Mouse (Mus musculus): ENCODE data around the gene Kcnk4. TPM values are rescaled to one million over a fixed set of nuclear protein-coding genes. Genes with fewer than 3 reads are reported as not detected.

The Kcnk4 gene
- total and polyA plus RNA-seq, 2 experiments = 0.05 TPM; not detected in 1

DNA sequence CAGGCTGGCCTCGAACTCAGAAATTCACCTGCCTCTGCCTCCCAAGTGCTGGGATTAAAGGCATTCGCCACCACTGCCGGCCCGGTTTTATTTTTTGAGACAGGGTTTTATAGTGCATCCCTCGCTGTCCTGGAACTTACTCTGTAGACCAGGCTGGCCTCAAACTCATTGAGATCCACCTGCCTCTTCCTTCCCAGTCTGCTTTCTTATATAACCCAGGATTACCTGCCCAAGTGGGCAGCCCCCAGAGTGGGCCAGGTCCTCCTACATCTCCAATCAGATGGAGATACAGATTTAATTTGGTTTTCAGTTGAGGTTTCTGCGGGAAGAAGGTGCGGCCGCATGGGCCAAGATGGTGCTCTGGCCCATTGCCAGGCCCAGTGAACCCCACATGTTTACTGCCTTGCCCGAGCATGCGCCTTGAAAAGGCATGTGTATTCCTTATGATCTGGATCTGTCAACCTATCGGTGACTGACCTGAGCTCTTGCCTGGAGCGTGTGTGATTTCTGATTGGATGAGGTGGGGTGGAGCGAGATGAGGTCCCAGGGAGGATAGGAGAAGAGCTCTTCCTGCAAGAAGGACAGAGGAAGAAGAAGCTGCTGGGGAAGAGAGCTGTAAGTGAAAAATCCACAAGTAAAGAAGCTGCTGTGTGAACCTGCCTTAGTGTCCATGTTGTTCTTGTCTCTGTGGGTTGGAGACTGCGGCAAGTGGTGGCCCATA, 40.4 kb downstream of the Kcnk4 start:
- Histone ChIP-seq H3K79me2 (ENCODE audit: control insufficient read depth, insufficient read depth, low read length) (no peaks in the 10 kb centered on the region), H3K27ac (replicated peaks; ENCODE audit: insufficient read depth, low read depth, low read length) (no peak overlapping the region), H3K9ac (ENCODE audit: low read depth, low read length) (no peak overlapping the region), H3K36me3 (ENCODE audit: control insufficient read depth, insufficient read depth, low read length) (no peaks in the 10 kb centered on the region), H3K4me1 (ENCODE audit: control insufficient read depth, insufficient read depth, low read length) (no peaks in the 10 kb centered on the region), H3K27me3 (ENCODE audit: control insufficient read depth, insufficient read depth, low read length) (no peaks in the 10 kb centered on the region), H3K4me3 (ENCODE audit: insufficient read depth, low read depth, low read length) (no peak overlapping the region)
- no peak for DNase-seq (ENCODE audit: extremely low read depth, low read depth, low spot score)
- WGBS = 95% methylated on average over 14 of the region's 14 CpGs
- TF ChIP-seq POLR2A (IDR thresholded peaks at IDR 0.05; ENCODE audit: extremely low read depth, insufficient read depth, low read length) (no peak), CTCF (IDR thresholded peaks at IDR 0.05; ENCODE audit: low read depth, low read length) (no peak)

DNA sequence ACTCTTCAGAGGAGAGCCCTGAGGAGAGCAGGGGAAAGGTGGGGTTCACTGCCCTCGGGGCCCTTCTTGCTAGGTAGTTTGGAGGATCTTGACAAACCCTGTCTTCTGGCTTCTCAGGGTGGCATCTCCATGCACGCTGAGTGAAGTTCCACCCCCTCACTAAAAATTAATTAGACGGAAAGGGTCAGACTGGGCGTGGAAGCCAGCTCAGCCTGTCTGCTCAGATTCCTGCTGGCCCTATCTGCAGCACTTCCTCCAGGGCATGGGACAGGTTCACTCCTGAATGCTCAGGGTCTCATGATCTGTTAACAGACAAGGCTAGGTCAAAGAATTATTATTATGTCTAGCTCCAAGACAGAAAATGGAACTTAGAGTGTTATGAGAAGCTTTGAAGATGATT, 41.8 kb downstream of the Kcnk4 start:
- H3K79me2 ChIP-seq (ENCODE audit: control insufficient read depth, insufficient read depth, low read length) = no peaks in the 10 kb centered on the region
- H3K27me3 ChIP-seq (ENCODE audit: control insufficient read depth, insufficient read depth, low read length) = no peaks in the 10 kb centered on the region
- 72% methylated on average over 4 of the region's 4 CpGs for WGBS
- TF ChIP-seq CTCF (IDR thresholded peaks at IDR 0.05; ENCODE audit: low read depth, low read length) (no peak), POLR2A (IDR thresholded peaks at IDR 0.05; ENCODE audit: extremely low read depth, insufficient read depth, low read length) (no peak)
- H3K4me1 ChIP-seq (ENCODE audit: control insufficient read depth, insufficient read depth, low read length) = no peaks in the 10 kb centered on the region
- DNase-seq (ENCODE audit: extremely low read depth, low read depth, low spot score) = no peak
- no peak overlapping the region for H3K27ac ChIP-seq (replicated peaks; ENCODE audit: insufficient read depth, low read depth, low read length)
- H3K9ac ChIP-seq (ENCODE audit: low read depth, low read length) = no peak overlapping the region
- no peaks in the 10 kb centered on the region for H3K36me3 ChIP-seq (ENCODE audit: control insufficient read depth, insufficient read depth, low read length)
- no peak overlapping the region for H3K4me3 ChIP-seq (ENCODE audit: insufficient read depth, low read depth, low read length)

DNA sequence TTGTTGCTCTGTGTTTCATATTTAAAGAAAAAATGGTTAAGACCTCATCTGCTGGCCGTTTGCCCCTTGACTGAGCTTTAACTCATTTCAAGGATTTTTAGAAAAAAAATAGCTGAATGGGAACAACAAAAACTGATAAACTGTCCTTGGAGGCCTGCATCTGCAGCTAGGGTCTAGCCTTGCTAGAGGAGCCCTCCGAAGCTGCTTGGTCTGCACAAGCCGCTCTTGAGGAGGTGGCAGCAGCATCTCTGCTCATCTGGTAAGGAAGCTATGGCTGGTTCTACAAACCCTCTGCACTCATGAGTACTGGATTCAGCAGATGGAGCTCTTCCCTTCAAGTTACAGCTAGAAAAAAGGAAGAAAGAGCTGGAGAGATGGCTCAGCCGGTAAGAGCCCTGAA, 56.4 kb downstream of the Kcnk4 start:
- no peak overlapping the region for H3K27ac ChIP-seq (replicated peaks; ENCODE audit: insufficient read depth, low read depth, low read length)
- no peaks in the 10 kb centered on the region for H3K27me3 ChIP-seq (ENCODE audit: control insufficient read depth, insufficient read depth, low read length)
- H3K4me3 ChIP-seq (ENCODE audit: insufficient read depth, low read depth, low read length) = no peak overlapping the region
- 80% methylated on average over 4 of the region's 4 CpGs for WGBS
- H3K4me1 ChIP-seq (ENCODE audit: control insufficient read depth, insufficient read depth, low read length) = no peaks in the 10 kb centered on the region
- no peak overlapping the region for H3K9ac ChIP-seq (ENCODE audit: low read depth, low read length)
- DNase-seq (ENCODE audit: extremely low read depth, low read depth, low spot score) = no peak
- TF ChIP-seq CTCF (IDR thresholded peaks at IDR 0.05; ENCODE audit: low read depth, low read length) (no peak), POLR2A (IDR thresholded peaks at IDR 0.05; ENCODE audit: extremely low read depth, insufficient read depth, low read length) (no peak)
- no peaks in the 10 kb centered on the region for H3K79me2 ChIP-seq (ENCODE audit: control insufficient read depth, insufficient read depth, low read length)
- no peaks in the 10 kb centered on the region for H3K36me3 ChIP-seq (ENCODE audit: control insufficient read depth, insufficient read depth, low read length)

DNA sequence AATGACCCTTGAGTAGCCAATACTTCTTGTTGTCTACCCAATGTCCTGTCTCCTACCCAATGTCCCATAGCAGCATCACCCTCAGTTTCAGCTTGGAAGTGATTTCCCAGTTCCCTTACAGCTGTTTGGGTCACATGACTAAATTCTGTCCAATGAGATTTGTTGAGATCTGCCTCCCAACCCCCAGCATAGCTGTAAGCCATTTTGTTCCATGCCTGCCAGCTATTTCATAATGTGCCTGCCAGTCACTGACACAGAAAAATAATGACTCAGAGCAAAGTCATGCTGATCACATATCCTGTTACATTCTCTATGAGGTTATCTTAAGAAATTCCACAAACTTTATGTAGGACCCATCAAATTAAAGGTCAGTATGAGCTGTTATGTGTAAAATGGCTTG, 57.5 kb downstream of the Kcnk4 start:
- Histone ChIP-seq H3K4me3 (ENCODE audit: insufficient read depth, low read depth, low read length) (no peak overlapping the region), H3K27me3 (ENCODE audit: control insufficient read depth, insufficient read depth, low read length) (no peaks in the 10 kb centered on the region), H3K36me3 (ENCODE audit: control insufficient read depth, insufficient read depth, low read length) (no peaks in the 10 kb centered on the region), H3K4me1 (ENCODE audit: control insufficient read depth, insufficient read depth, low read length) (peaks cover under 1% of the 10 kb centered on the region; the same call in 1 of the 2 replicates), H3K79me2 (ENCODE audit: control insufficient read depth, insufficient read depth, low read length) (no peaks in the 10 kb centered on the region), H3K9ac (ENCODE audit: low read depth, low read length) (no peak overlapping the region), H3K27ac (replicated peaks; ENCODE audit: insufficient read depth, low read depth, low read length) (no peak overlapping the region)
- DNase-seq (ENCODE audit: extremely low read depth, low read depth, low spot score) = peak; percentile 29
- no peak for TF ChIP-seq CTCF (IDR thresholded peaks at IDR 0.05; ENCODE audit: low read depth, low read length)
- TF ChIP-seq POLR2A (IDR thresholded peaks at IDR 0.05; ENCODE audit: extremely low read depth, insufficient read depth, low read length) = no peak

DNA sequence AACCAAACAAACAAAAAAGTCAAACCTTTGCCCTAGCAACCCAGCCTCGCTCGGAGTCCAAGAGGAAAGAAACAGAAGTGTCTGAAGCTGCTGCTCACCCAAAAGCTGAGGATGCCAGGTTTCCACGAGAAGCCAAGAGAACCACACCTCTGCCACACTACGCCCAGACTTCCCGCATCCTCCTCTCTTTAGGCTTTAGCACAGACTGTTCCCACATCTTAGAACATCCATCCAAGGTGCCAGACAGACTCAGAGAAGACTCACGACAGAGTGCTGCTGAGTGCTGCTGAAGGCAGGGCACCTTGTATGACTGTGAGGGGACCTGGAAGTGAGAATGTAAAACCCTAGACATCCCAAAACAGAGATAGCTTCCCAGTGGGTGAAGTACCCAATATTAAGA, 58.5 kb downstream of the Kcnk4 start:
- Histone ChIP-seq H3K4me1 (ENCODE audit: control insufficient read depth, insufficient read depth, low read length) (peaks cover 7% of the 10 kb centered on the region; the same call in 1 of the 2 replicates), H3K79me2 (ENCODE audit: control insufficient read depth, insufficient read depth, low read length) (no peaks in the 10 kb centered on the region), H3K9ac (ENCODE audit: low read depth, low read length) (no peak overlapping the region), H3K27ac (replicated peaks; ENCODE audit: insufficient read depth, low read depth, low read length) (no peak overlapping the region), H3K27me3 (ENCODE audit: control insufficient read depth, insufficient read depth, low read length) (no peaks in the 10 kb centered on the region), H3K36me3 (ENCODE audit: control insufficient read depth, insufficient read depth, low read length) (no peaks in the 10 kb centered on the region), H3K4me3 (ENCODE audit: insufficient read depth, low read depth, low read length) (no peak overlapping the region)
- DNase-seq (ENCODE audit: extremely low read depth, low read depth, low spot score) = no peak
- WGBS = 86% methylated on average over 6 of the region's 6 CpGs
- TF ChIP-seq POLR2A (IDR thresholded peaks at IDR 0.05; ENCODE audit: extremely low read depth, insufficient read depth, low read length) (no peak), CTCF (IDR thresholded peaks at IDR 0.05; ENCODE audit: low read depth, low read length) (no peak)

DNA sequence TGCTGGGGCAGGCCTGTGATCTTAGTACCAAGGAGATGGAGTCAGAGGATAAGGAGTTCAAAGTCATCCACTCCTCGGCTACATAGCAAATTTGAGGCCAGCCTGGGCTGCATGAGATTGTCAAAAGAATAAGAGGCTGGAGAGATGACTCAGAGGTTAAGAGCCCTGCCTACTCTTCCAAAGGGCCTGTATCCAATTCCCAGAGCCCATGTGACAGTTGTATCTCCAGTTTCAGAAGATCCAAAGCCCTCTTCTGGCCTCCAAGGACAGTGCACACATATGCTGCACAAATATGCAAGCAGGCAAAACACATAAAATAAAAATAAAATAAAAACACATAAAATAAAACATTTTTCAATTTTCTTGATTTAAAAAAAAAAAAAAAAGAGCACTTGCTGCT, 60.1 kb downstream of the Kcnk4 start:
- H3K36me3 ChIP-seq (ENCODE audit: control insufficient read depth, insufficient read depth, low read length) = no peaks in the 10 kb centered on the region
- no peaks in the 10 kb centered on the region for H3K27me3 ChIP-seq (ENCODE audit: control insufficient read depth, insufficient read depth, low read length)
- no peak overlapping the region for H3K9ac ChIP-seq (ENCODE audit: low read depth, low read length)
- WGBS = 91% methylated on average over 1 of the region's 1 CpGs
- no peak for TF ChIP-seq CTCF (IDR thresholded peaks at IDR 0.05; ENCODE audit: low read depth, low read length)
- TF ChIP-seq POLR2A (IDR thresholded peaks at IDR 0.05; ENCODE audit: extremely low read depth, insufficient read depth, low read length) = no peak
- no peak for DNase-seq (ENCODE audit: extremely low read depth, low read depth, low spot score)
- no peak overlapping the region for H3K4me3 ChIP-seq (ENCODE audit: insufficient read depth, low read depth, low read length)
- no peaks in the 10 kb centered on the region for H3K79me2 ChIP-seq (ENCODE audit: control insufficient read depth, insufficient read depth, low read length)
- no peak overlapping the region for H3K27ac ChIP-seq (replicated peaks; ENCODE audit: insufficient read depth, low read depth, low read length)
- H3K4me1 ChIP-seq (ENCODE audit: control insufficient read depth, insufficient read depth, low read length) = peaks cover 7% of the 10 kb centered on the region; the same call in 1 of the 2 replicates

Other genes with a start within 250 kb of the Kcnk4 start
- 3.9 and 5.8 TPM in 2 replicates for gene Rps6ka4, start 93.9 kb downstream of the Kcnk4 start, total RNA-seq (2014; rRNA removed)
- 7.8 and 8.4 TPM in 2 replicates for gene Rps6ka4, start 93.9 kb downstream of the Kcnk4 start, polyA plus RNA-seq (2012; rRNA removed)
- 0.60 and 1.4 TPM in 2 replicates for gene Ccdc88b, start 76.3 kb downstream of the Kcnk4 start, total RNA-seq (2014; rRNA removed)
- 1.9 TPM in 2 replicates for gene Ccdc88b, start 76.3 kb downstream of the Kcnk4 start, polyA plus RNA-seq (2012; rRNA removed)
- 30.7 and 43.6 TPM in 2 replicates for gene Trmt112, start 24.8 kb downstream of the Kcnk4 start, total RNA-seq (2014; rRNA removed)
- 89.7 and 101 TPM in 2 replicates for gene Trmt112, start 24.8 kb downstream of the Kcnk4 start, polyA plus RNA-seq (2012; rRNA removed)
- gene Prdx5, start 24.4 kb downstream of the Kcnk4 start, total RNA-seq (2014; rRNA removed) = 403 and 615 TPM in 2 replicates
- gene Prdx5, start 24.4 kb downstream of the Kcnk4 start, polyA plus RNA-seq (2012; rRNA removed) = 364 and 379 TPM in 2 replicates
- 25.9 and 27.7 TPM in 2 replicates for gene Esrra, start 12.7 kb downstream of the Kcnk4 start, total RNA-seq (2014; rRNA removed)
- gene Esrra, start 12.7 kb downstream of the Kcnk4 start, polyA plus RNA-seq (2012; rRNA removed) = 36.6 and 40.6 TPM in 2 replicates
- gene Catsperz, start 9.1 kb downstream of the Kcnk4 start, total RNA-seq (2014; rRNA removed) = not detected in 2 replicates
- gene Catsperz, start 9.1 kb downstream of the Kcnk4 start, polyA plus RNA-seq (2012; rRNA removed) = not detected in 2 replicates
- 26.2 and 28.1 TPM in 2 replicates for gene Bad, start 7.3 kb upstream of the Kcnk4 start, total RNA-seq (2014; rRNA removed)
- gene Bad, start 7.3 kb upstream of the Kcnk4 start, polyA plus RNA-seq (2012; rRNA removed) = 38.7 and 40.3 TPM in 2 replicates
- 12.3 and 14.0 TPM in 2 replicates for gene Gpr137, start 8.0 kb upstream of the Kcnk4 start, total RNA-seq (2014; rRNA removed)
- 52.6 and 61.1 TPM in 2 replicates for gene Gpr137, start 8.0 kb upstream of the Kcnk4 start, polyA plus RNA-seq (2012; rRNA removed)
- gene Ppp1r14b, start 40.5 kb upstream of the Kcnk4 start, total RNA-seq (2014; rRNA removed) = 14.0 and 24.0 TPM in 2 replicates
- 34.5 and 38.2 TPM in 2 replicates for gene Ppp1r14b, start 40.5 kb upstream of the Kcnk4 start, polyA plus RNA-seq (2012; rRNA removed)
- gene Plcb3, start 42.0 kb upstream of the Kcnk4 start, total RNA-seq (2014; rRNA removed) = 5.9 and 9.6 TPM in 2 replicates
- 15.7 and 27.6 TPM in 2 replicates for gene Plcb3, start 42.0 kb upstream of the Kcnk4 start, polyA plus RNA-seq (2012; rRNA removed)
- 66.2 and 92.8 TPM in 2 replicates for gene Fkbp2, start 46.0 kb upstream of the Kcnk4 start, total RNA-seq (2014; rRNA removed)
- gene Fkbp2, start 46.0 kb upstream of the Kcnk4 start, polyA plus RNA-seq (2012; rRNA removed) = 60.0 and 97.3 TPM in 2 replicates
- gene Vegfb, start 53.1 kb upstream of the Kcnk4 start, total RNA-seq (2014; rRNA removed) = 1.9 and 3.2 TPM in 2 replicates
- 16.8 and 20.4 TPM in 2 replicates for gene Vegfb, start 53.1 kb upstream of the Kcnk4 start, polyA plus RNA-seq (2012; rRNA removed)
- 11.2 and 13.3 TPM in 2 replicates for gene Dnajc4, start 58.1 kb upstream of the Kcnk4 start, total RNA-seq (2014; rRNA removed)
- gene Dnajc4, start 58.1 kb upstream of the Kcnk4 start, polyA plus RNA-seq (2012; rRNA removed) = 22.3 and 23.7 TPM in 2 replicates
- gene Nudt22, start 61.6 kb upstream of the Kcnk4 start, total RNA-seq (2014; rRNA removed) = 14.4 and 16.4 TPM in 2 replicates
- gene Nudt22, start 61.6 kb upstream of the Kcnk4 start, polyA plus RNA-seq (2012; rRNA removed) = 29.3 and 30.9 TPM in 2 replicates
- 2.0 and 3.0 TPM in 2 replicates for gene Trpt1, start 61.6 kb upstream of the Kcnk4 start, total RNA-seq (2014; rRNA removed)
- 7.0 and 7.9 TPM in 2 replicates for gene Trpt1, start 61.6 kb upstream of the Kcnk4 start, polyA plus RNA-seq (2012; rRNA removed)
- 3.1 and 3.4 TPM in 2 replicates for gene Fermt3, start 85.0 kb upstream of the Kcnk4 start, total RNA-seq (2014; rRNA removed)
- 3.2 and 6.3 TPM in 2 replicates for gene Fermt3, start 85.0 kb upstream of the Kcnk4 start, polyA plus RNA-seq (2012; rRNA removed)
- gene Stip1, start 105.5 kb upstream of the Kcnk4 start, total RNA-seq (2014; rRNA removed) = 44.9 and 49.4 TPM in 2 replicates
- 32.3 and 37.2 TPM in 2 replicates for gene Stip1, start 105.5 kb upstream of the Kcnk4 start, polyA plus RNA-seq (2012; rRNA removed)
- gene Macrod1, start 122.3 kb upstream of the Kcnk4 start, total RNA-seq (2014; rRNA removed) = 12.2 and 15.0 TPM in 2 replicates
- gene Macrod1, start 122.3 kb upstream of the Kcnk4 start, polyA plus RNA-seq (2012; rRNA removed) = 115 and 120 TPM in 2 replicates
- gene Flrt1, start 171.2 kb upstream of the Kcnk4 start, total RNA-seq (2014; rRNA removed) = 0.09 and 0.40 TPM in 2 replicates
- gene Flrt1, start 171.2 kb upstream of the Kcnk4 start, polyA plus RNA-seq (2012; rRNA removed) = 0.27 and 0.31 TPM in 2 replicates